Mouse (Mus musculus) embryonic stem cell, embryonic (primary cell): ENCODE data around the gene Mas1.
"Not testable (repeated sequence)": the region's sequence is repeated elsewhere in the genome, so short reads cannot be mapped to it uniquely, and the experiment has no call there.

Experiments used
- CTCF ChIA-PET, 4 experiments: fragments of 300-600 bp in 2 of 4; fragments of 350-600 bp in 2 of 4; sonication (Branson Sonifier 250); formaldehyde crosslinking; loops; one replicate each; lab custom pipeline; 2022; ENCODE audit warnings: inconsistent platforms in 2 of 4; lab: Charles Lee
- POLR2A ChIA-PET, 4 experiments: fragments of 300-600 bp in 2 of 4; fragments of 350-600 bp in 2 of 4; sonication (Branson Sonifier 250); formaldehyde crosslinking; loops; one replicate each; lab custom pipeline; 2022; ENCODE audit warnings: antibody characterized with exemption in 4 of 4, inconsistent platforms in 1 of 4; lab: Charles Lee

Mas1 gene

DNA sequence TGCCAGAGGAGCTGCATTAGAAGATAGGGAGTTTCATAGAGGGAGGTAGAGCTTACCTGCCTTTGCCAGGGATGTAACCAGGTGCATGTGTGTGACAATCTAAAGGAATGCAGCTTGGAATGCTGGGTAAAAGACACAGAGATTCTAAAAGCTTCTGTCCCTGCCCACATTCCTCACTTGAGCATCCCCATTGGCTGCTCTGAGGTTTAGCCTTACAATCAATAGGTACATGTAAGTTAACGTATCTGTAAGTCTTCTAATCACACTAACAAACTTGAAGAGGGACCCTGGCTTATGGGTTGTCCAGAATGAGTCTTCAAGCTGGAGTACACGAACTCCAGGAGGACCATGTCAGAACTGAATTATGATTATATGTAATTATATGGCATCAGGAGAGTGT lies at the start of gene Mas1:
TSS of gene Mas1 (minus strand) at position 101 of the 400 bp plus-strand sequence.
- POLR2A ChIA-PET: interaction anchor here in 1 of 4 experiments (1.0 to 1.4 kb wide), 2 partner anchors 14 to 121 kb away, joined by 3 to 4 read pairs; no protein-coding TSS in a partner anchor
- CTCF ChIA-PET: interaction anchor here in 2 of 4 experiments (0.6 to 1.0 kb wide), 3 partner anchors 10 to 482 kb away, joined by 3 to 5 read pairs (median 3); no protein-coding TSS in a partner anchor

DNA sequence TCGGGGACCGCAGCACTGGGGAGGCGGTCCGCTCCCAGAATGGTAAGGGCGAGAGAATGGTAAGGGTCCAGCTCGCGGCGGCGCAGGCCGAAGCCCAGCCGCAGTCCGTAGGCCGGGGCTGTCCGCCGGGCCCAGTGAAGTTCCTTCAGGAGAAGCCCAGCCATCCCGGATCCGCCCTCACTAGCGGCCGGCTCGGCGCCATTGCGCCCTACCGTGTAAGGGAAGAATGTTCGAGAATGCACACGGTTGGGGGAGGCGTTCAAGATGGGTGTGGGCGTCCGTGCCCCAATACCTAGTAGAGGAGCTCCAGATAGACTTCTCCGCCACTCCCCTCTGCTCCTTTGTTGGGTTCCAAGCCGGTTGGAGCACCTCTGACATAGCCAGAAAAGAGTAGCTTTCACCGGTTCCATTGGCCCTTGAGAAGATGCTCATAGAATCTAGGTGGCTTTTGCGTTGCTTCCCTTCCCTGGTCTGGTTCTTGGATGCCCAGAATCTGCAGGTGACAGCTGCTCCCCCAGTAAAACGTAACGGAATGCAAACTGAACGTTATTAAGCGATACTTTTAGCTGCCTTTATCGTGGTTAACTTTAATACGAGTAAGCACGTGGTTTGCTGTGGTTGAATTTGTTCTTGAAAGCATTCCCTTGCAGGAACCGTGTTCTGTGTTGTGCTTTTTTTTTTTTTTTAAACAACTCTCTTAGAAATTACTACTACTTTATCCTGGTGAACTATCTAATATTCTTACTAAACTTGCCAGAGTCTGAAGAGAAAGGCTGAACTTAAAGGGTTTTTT lies 48.8 kb upstream of the Mas1 start:
- POLR2A ChIA-PET: interaction anchor here (0.5 to 9.2 kb wide), 81 partner anchors 7 to 1257 kb away, joined by 3 to 92 read pairs (median 6); partner anchors contain the start of genes Acat2 (in 3 of the 4), Sod2 (in 3 of the 4), Acat3 (in 1 of the 4) and Pnldc1 (in 1 of the 4)

DNA sequence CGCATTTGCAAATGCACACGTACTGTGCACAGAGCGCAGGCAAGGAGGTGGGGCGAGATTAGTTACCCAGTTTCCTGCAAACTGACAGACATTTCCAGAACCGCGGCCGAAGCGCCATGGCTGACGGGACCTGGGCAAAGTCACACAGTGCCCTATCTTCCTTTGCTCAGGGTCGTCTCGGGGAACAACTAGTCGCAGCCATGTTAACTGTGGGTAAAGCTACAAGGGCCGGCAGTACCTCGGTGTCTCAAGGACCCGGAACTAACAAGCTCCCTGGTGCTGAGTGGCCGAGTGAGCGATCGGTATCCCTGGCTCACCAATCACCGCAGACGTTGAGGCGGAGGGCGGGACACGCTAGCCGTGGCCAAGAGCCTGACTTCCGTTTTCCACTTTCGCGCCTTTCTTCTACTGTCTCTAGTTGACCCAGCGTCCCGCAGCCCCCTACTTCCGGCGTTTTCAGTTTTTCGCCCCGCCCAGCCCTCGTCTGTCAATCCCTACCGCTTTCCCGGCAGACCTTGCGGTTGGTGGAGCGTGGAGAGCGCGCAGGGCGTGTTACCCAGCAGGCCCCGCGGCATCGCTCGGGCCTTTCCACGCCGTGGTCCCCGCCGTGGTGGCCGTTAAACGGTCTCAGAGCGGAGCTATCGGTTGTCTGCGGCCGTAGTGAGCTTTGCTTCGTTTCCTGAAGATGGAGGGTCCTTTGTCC lies 48.1 kb upstream of the Mas1 start, which contains the start of gene Mrpl18:
TSS of gene Mrpl18 (minus strand) at position 465 of the 703 bp plus-strand sequence.
- ChIA-PET CTCF (interaction anchor here in 3 of 4 experiments (0.5 to 2.0 kb wide), 11 partner anchors 19 to 767 kb away, joined by 3 to 8 read pairs (median 4); partner anchors contain the start of gene Acat2 (in 1 of the 3)), POLR2A (interaction anchor here (0.5 to 9.2 kb wide), 81 partner anchors 8 to 767 kb away, joined by 3 to 92 read pairs (median 5); partner anchors contain the start of genes Acat2 (in 3 of the 4), Sod2 (in 3 of the 4) and Acat3 (in 1 of the 4))

More for the DNA sequence above, 48.8 kb upstream of the Mas1 start:
- CTCF ChIA-PET: interaction anchor here in 3 of 4 experiments (0.5 to 2.0 kb wide), 12 partner anchors 20 to 766 kb away, joined by 3 to 10 read pairs (median 4); partner anchors contain the start of gene Acat2 (in 1 of the 3)

DNA sequence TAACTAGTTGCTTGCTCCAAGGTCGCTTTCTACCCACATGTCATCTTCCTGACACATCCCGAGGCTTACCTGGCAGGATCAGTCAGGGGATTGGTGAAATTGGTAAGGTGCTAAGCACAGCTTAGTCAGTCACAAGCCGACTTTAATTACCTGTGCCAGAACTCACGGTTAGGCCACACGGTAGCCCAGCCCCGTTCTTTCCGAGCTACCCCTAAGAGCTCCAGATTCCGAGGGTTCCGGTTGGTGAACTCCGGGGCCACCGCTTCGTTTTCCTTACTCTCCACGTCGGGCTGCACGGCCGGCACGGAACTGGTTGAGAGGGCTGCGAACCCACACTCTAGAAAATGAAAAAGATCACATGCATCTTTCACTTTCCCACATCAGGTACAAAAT lies 47.5 kb upstream of the Mas1 start, which contains the start of gene Tcp1:
TSS of gene Tcp1 (plus strand) at position 214 of the 393 bp plus-strand sequence.
- POLR2A ChIA-PET: interaction anchor here (0.5 to 9.2 kb wide), 59 partner anchors 8 to 768 kb away, joined by 3 to 92 read pairs (median 7); partner anchors contain the start of genes Acat2 (in 3 of the 4), Sod2 (in 2 of the 4) and Acat3 (in 1 of the 4)
- CTCF ChIA-PET: interaction anchor here in 3 of 4 experiments (0.9 to 2.0 kb wide), 7 partner anchors 23 to 94 kb away, joined by 3 to 8 read pairs (median 4); partner anchors contain the start of gene Acat2 (in 1 of the 3)

DNA sequence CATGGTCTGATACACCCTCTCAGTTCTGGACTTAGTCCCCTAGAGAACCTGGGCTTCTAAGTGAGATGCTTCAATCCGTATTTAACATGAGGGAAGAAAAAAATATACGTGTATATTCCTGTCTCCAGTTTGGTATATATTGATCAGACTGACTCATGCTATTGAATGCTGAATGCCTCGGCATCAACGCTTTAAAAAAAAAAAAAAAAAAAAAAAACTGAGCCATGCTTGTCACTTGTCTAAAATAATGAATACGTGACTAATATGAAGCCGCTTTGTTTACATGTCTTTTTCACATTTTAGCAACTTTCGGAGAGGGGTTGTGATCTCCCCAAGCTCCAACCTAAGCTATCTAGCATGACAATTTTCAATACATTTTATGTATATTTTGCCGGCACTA lies 42.4 kb upstream of the Mas1 start:
- ChIA-PET CTCF (interaction anchor here in 2 of 4 experiments (1.4 to 1.5 kb wide), 2 partner anchors 30 kb away, joined by 6 to 7 read pairs; no protein-coding TSS in a partner anchor), POLR2A (interaction anchor here (0.7 to 3.4 kb wide), 28 partner anchors 8 to 97 kb away, joined by 3 to 23 read pairs (median 4); partner anchors contain the start of genes Acat2 (in 4 of the 4) and Sod2 (in 1 of the 4))

DNA sequence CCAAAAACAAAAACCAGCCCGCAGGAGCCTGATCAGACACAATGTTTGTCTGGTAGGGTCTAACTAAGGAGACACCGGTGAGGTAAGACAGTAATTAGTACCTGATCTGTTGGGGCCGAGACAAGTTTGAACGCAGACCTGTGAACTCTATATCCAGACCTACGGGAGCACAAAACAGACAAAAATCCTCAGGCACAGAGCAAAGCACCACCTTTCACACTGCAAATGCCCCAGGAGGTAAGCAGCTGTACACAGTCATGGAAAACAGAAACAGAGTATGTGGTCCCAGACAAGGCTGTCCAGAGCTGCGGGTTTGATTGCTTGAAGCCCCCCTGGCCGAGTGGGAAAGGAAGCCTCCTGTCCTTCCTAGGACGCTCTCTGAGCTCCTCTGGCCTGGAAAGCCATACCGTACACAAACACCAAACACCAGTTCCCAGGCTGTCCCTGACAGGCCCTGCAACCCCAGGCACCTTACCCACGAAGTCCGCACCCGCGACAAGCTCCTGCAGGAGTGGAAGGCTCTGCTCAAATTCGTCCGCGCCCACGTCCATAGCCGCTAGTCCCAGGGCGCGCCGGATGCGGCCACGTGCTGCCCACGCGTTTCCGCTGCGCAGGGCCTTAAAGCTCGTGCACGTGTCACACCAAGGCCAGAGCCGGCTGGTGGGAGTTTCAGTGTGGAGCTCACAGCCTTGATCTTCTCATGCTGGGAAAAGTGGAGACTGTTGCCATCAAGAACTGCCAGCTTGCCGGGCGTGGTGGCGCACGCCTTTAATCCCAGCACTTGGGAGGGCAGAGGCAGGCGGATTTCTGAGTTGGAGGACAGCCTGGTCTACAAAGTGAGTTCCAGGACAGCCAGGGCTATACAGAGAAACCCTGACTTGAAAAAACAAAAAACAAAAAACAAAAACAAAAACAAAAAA lies 41.7 kb upstream of the Mas1 start, which contains the start of gene Pnldc1:
TSS of gene Pnldc1 (minus strand) at position 870 of the 920 bp plus-strand sequence.
- ChIA-PET CTCF (interaction anchor here in 2 of 4 experiments (0.8 to 1.5 kb wide), 3 partner anchors 16 to 30 kb away, joined by 3 to 7 read pairs (median 6); no protein-coding TSS in a partner anchor), POLR2A (interaction anchor here (0.7 to 3.4 kb wide), 32 partner anchors 9 to 148 kb away, joined by 3 to 23 read pairs (median 4); partner anchors contain the start of genes Acat2 (in 4 of the 4) and Sod2 (in 1 of the 4))

DNA sequence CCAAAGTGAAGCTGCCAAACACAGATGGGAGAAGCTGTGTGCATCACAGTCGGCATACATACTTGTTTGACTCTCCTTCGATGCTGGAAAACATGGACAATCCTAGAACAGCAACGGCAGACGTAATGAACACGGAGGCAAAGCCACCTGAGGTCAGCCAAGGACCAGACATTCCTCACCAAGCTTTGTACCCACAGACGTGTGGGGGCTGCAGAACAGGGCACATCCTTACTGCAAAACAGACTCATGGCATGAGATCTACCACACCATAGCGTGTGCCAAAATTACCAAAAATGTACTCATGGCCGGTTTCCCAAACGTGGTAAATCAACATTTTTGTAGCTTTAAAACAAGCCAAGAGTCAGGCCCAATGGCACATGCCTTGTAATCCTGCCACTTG lies 38.5 kb upstream of the Mas1 start:
- CTCF ChIA-PET: no interaction called here
- POLR2A ChIA-PET: interaction anchor here in 3 of 4 experiments (0.7 to 6.7 kb wide), 4 partner anchors 10 to 54 kb away, joined by 3 to 46 read pairs (median 8); partner anchors contain the start of genes Mrpl18 (in 2 of the 3), Tcp1 (in 2 of the 3) and Acat2 (in 1 of the 3)

DNA sequence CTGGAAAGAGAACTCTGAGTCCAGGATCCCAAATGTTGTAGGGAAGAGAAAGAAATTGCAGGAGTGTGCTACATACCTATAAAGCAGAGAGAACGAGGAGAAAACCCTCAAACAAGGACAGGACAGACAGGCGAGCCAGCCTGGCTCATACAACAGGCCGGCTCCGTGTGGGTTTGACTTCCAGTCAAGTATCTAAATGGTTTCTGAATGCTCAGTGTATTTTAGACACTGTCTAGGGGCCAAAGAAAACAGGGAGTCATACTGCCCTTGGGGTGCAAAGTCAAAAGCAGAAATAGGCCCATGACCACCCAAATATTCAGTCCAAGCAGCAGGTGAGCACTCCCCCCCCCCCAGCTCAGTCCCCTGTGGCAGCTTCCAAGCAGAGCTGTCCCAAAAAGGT lies 37.9 kb upstream of the Mas1 start:
- CTCF ChIA-PET: no interaction called here
- POLR2A ChIA-PET: interaction anchor here in 3 of 4 experiments (0.7 to 6.7 kb wide), 4 partner anchors 10 to 29 kb away, joined by 3 to 46 read pairs (median 7); partner anchors contain the start of genes Mrpl18 (in 2 of the 3) and Tcp1 (in 2 of the 3)

DNA sequence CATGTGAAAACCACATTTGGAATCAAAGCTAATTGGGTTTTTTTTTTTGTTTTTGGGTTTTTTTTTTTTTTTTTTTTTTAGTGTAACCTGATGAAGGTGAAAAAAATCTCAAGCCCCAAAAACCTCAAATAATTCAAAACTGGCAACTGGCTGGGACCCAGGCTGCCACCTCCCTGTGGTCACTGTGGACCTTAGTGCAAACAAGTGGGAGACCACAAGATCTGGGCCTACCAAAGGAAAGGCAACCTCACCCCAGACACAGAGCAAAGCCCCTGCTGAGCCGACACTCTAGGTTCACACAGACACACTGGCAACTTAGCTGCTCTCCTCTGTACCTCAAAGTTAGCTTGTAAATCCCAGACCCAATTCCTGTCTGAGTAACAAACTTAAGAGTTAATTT lies 36.4 kb upstream of the Mas1 start:
- CTCF ChIA-PET: no interaction called here
- POLR2A ChIA-PET: interaction anchor here in 3 of 4 experiments (0.6 to 6.7 kb wide), 9 partner anchors 9 to 92 kb away, joined by 3 to 46 read pairs (median 4); partner anchors contain the start of genes Mrpl18 (in 3 of the 3) and Tcp1 (in 2 of the 3)

DNA sequence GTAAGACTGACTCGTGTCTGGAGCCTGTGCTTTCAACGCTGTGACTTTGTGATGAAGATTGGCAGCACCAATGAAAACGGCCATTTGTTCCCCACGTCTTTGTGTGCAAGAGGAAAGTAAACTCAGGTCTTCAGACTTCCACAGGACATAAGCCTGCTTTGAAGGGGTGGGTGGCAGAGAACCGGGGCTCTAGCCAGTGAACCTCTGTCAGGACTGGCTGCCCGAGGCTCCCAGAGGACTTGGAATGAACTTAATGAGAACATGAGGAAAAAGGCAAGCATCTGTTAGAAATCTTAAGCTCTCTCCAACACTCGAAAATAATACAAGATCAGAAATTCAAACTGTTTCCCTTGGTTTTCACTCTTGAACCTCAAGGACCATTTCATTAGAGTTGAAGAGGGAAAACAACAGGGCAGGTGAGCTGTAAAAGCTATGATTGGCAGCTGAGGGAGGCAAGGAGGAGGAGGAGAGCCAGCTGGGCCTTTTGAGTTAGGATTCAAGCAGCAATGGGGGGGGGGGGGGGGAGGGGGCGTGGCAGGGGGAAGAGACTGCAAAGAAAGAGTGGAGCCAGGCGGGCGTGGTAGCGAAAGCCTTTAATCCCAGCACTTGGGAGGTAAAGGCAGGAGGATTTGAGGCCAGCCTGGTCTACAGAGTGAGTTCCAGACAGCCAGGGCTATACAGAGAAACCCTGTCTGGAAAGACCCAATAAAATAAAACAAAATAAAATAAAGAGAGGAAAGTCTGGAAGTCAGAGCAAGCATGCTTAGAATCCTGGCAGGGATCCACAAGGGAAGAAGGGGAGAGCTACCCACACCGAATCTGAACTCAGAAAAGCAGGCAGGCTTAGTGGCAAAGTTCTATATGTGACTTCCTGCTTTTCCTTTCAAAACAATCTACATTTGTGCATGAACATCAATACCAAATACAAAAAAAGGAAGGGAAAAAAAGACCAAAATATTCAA lies 35.7 kb upstream of the Mas1 start:
- POLR2A ChIA-PET: interaction anchor here in 3 of 4 experiments (0.6 to 6.7 kb wide), 15 partner anchors 8 to 93 kb away, joined by 3 to 46 read pairs (median 4); partner anchors contain the start of genes Mrpl18 (in 3 of the 3), Tcp1 (in 2 of the 3) and Acat2 (in 1 of the 3)
- CTCF ChIA-PET: interaction anchor here in 1 of 4 experiments (0.6 kb wide), 1 partner anchor 8 kb away, joined by 6 read pairs; no protein-coding TSS in a partner anchor

DNA sequence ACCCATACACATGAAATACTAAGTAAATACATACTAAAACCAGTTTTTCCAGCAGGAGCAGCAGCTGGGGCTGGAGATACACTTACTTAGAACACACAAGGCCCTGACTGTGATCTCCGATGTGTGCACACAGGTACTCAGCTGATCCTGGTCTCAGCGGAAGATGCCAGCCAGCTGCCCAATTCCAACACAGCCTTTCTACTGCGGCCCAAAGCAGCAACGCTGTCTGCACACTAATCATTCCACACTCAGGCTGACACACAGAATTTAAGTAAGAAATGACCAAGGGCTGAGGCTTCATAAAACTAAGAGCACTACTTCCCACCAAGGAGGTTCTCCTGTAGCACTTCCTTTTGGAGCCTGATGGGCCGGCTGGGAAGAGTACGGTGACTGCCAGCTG lies 34.3 kb upstream of the Mas1 start:
- ChIA-PET POLR2A (interaction anchor here in 2 of 4 experiments (1.7 to 6.7 kb wide), 2 partner anchors 14 kb away, joined by 7 to 46 read pairs; partner anchors contain the start of genes Mrpl18 (in 2 of the 2) and Tcp1 (in 2 of the 2)), CTCF (no interaction called here)

DNA sequence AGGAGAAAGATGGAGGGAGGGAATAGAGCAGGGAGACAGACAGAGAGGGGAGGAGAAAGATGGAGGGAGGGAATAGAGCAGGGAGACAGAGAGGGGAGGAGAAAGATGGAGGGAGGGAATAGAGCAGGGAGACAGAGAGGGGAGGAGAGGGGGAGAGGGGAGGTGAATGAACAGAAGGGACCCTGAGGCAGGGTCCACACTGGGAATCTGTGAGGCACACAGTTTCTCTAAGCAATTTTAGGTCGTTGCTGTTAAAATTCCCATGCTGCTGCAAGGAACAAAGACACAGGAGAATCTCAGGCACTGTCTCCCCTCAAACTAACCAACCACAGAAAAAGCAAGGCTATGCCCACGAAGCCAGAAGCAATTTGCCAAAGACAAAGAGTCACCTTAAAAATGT lies 30.7 kb upstream of the Mas1 start:
- CTCF ChIA-PET, POLR2A ChIA-PET: not testable (repeated sequence)

DNA sequence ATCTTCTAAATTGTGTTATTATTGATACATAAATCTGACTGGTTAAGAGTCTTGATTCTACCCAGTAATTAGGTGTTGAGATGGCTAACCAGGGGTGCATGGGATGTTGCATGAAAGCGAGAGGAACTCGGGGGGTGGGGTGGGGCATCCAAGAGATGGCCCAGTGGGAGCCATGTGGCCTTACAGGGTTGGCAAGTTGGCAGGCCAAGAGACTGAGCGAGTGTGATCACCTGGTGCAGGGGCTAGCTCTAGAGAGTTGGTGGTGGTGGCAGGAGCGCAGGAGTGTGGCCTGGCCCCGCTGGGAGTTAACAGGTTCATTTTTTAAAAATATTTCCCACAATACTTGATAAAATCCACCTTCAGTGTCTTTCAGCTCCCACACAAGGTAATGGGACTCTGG lies 29.7 kb upstream of the Mas1 start:
- ChIA-PET POLR2A (interaction anchor here in 1 of 4 experiments (1.1 kb wide), 1 partner anchor 26 kb away, joined by 3 read pairs; no protein-coding TSS in a partner anchor), CTCF (no interaction called here)

DNA sequence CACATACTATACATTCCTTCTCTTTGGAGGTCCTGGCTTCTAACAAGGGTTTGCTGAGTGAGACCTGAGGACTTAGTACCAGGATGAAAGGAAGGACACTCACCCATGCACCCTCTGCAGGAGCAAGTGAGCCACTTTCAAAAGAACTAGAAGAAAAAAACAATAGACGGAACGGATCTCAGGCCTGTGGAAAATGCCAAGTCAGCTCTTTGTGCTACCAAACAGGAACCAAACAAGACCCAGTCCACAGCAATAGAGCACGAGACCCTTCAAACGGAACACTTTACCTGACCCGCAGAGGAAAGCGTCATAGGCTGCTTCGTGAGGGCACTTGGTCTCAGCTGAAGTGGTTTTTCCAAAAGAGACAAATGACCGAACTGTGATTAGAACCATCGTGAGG lies 24.1 kb upstream of the Mas1 start:
- CTCF ChIA-PET: interaction anchor here in 2 of 4 experiments (0.6 to 1.0 kb wide), 2 partner anchors 12 to 33 kb away, joined by 3 read pairs; no protein-coding TSS in a partner anchor
- POLR2A ChIA-PET: interaction anchor here in 3 of 4 experiments (1.0 to 1.6 kb wide), 8 partner anchors 13 to 68 kb away, joined by 3 to 9 read pairs (median 4); partner anchors contain the start of genes Pnldc1 (in 2 of the 3), Acat2 (in 1 of the 3), Mrpl18 (in 1 of the 3) and Tcp1 (in 1 of the 3)

DNA sequence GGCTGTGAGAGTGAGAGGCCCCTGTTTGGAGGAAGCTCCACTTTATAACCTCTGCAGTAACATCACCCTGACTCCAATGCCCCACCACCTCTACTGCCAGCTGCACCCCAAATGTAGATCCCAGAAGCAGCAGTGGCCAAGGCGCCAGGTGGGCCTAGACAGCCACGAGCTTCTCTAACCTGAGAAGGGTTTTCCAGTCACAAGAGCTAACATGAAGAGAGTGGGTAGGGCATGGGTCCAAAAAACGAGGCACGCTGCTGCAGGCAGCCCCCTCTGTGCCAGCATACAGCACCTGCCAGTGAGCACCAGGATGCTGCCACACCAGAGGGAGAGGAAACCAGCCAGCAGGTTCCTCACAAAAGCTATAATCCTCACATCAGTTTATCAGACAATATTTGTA lies 23.1 kb upstream of the Mas1 start:
- CTCF ChIA-PET: no interaction called here
- POLR2A ChIA-PET: interaction anchor here in 2 of 4 experiments (0.6 to 1.6 kb wide), 10 partner anchors 11 to 96 kb away, joined by 3 to 9 read pairs (median 4); partner anchors contain the start of genes Mrpl18 (in 2 of the 2), Pnldc1 (in 2 of the 2) and Tcp1 (in 2 of the 2)
